Comparison of ENCODE assay signal across 19 mouse cellular contexts in the genomic region with DNA sequence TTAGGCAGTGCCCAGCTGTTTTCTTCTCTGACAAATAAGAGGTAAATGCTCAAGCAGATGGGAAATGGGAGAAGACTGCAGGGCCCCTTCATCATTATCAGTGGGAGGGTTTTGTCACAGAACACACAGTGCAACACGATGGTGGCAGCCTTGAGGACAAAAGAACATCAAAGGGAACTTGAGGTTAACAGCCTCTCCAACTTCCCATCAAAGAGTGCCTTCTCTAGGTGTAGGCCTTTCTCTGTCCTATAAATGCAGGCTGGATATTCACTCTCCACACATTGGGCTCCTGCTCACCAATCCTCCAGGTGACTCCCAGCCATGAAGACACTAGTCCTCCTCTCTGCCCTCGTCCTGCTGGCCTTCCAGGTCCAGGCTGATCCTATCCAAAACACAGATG. TPM values are rescaled to one million over a fixed set of nuclear protein-coding genes. Genes with fewer than 3 reads are reported as not detected.
"Had no signal": no experiment of that assay in that cellular context is flagged by ENCODE, and none has a peak within 500 bp of the region (broad histone marks: within the 10 kb centered on the region; RNA-seq: fewer than 3 reads in every experiment).

A gene (plus strand): TSS at position 301 of the 400 bp plus-strand sequence.

RNA-seq across cellular contexts. Expression of the gene that starts here (rescaled TPM):
- polyA plus RNA-seq: cerebellum, adult 2 months; cortical plate, adult 2 months; embryonic facial prominence, embryonic 10.5 days; embryonic facial prominence, embryonic 11.5 days; embryonic facial prominence, embryonic 12.5 days; embryonic facial prominence, embryonic 13.5 days; embryonic facial prominence, embryonic 14.5 days; embryonic facial prominence, embryonic 15.5 days; erythroblast, embryonic 14.5 days; forebrain, embryonic 10.5 days; forebrain, embryonic 11.5 days; forebrain, embryonic 12.5 days; forebrain, embryonic 13.5 days; forebrain, embryonic 14.5 days; forebrain, embryonic 15.5 days; forebrain, embryonic 16.5 days; forebrain, postnatal 0 days; frontal cortex, adult 2 months; gonadal fat pad, adult 2 months had no signal
